Mouse (Mus musculus) midbrain, embryonic 16.5 days (tissue): ENCODE measurements around the gene Zfp704. TPM values are rescaled to one million over a fixed set of nuclear protein-coding genes. Genes with fewer than 3 reads are reported as not detected.
A peak's percentile ranks its signal among the peaks of the same experiment; 100 is the strongest.

Experiments
- ATAC-seq: fragments of 200-750 bp; cut with Nextera tagmentation; 2 replicates; pipeline ENCODE4 v1.8.0; 2017; ENCODE audit warnings: moderate TSS enrichment
- H3K27ac ChIP-seq: fragments of 300-500 bp; sonication (generic); 2 replicates; pipeline ENCODE4 v1.5.1; 2014; ENCODE audit warnings: mild to moderate bottlenecking, low read length, mixed read lengths
- H3K27me3 ChIP-seq: fragments of 300-500 bp; sonication (generic); 2 replicates; pipeline ENCODE4 v1.6.1; 2014; ENCODE audit warnings: low read depth, low read length, mixed read lengths; ENCODE audit not compliant: control insufficient read depth, insufficient read depth
- H3K36me3 ChIP-seq: fragments of 300-500 bp; sonication (generic); 2 replicates; pipeline ENCODE4 v1.6.1; 2014; ENCODE audit warnings: mild to moderate bottlenecking, low read length, moderate library complexity, mixed read lengths; ENCODE audit not compliant: control insufficient read depth, insufficient read depth
- H3K4me1 ChIP-seq: fragments of 300-500 bp; sonication (generic); 2 replicates; pipeline ENCODE4 v1.6.1; 2014; ENCODE audit warnings: mild to moderate bottlenecking, low read length, mixed read lengths; ENCODE audit not compliant: control insufficient read depth, insufficient read depth
- H3K4me2 ChIP-seq: fragments of 300-500 bp; sonication (generic); 2 replicates; pipeline ENCODE4 v1.6.1; 2014; ENCODE audit warnings: mild to moderate bottlenecking, low read length, mixed read lengths
- H3K4me3 ChIP-seq: fragments of 300-500 bp; sonication (generic); 2 replicates; pipeline ENCODE4 v1.5.1; 2014; ENCODE audit warnings: low read depth, mild to moderate bottlenecking, low read length, moderate library complexity, mixed read lengths
- H3K9ac ChIP-seq: fragments of 300-500 bp; sonication (generic); 2 replicates; pipeline ENCODE4 v1.6.1; 2014; ENCODE audit warnings: low read depth, low read length, mixed read lengths
- H3K9me3 ChIP-seq: fragments of 300-500 bp; sonication (generic); replicated peaks from 2 replicates; pipeline ENCODE4 v1.6.1; 2014; ENCODE audit warnings: mild to moderate bottlenecking, low read length, mixed read lengths; ENCODE audit not compliant: control insufficient read depth, poor library complexity, severe bottlenecking
- WGBS: fragments of 180-500 bp; shearing (Covaris S2); extraction: QIAGEN DNeasy Blood & Tissue Kit; methylation state at CpG from one replicate; pipeline ENCODE4 v1.1.7; 2014; 5-methylcytosine and 5-hydroxymethylcytosine counted together
- polyA plus RNA-seq: library from polyadenylated mRNA; unstranded; fragments of >200 nt; fragmentation: Nextera tagmentation; extraction: Ambion mirVana; gene quantifications from 2 replicates; pipeline ENCODE4 v1.2.1, GENCODE M21; 2015

Zfp704 gene
- polyA plus RNA-seq, 1 experiment from 2014 or later: 14.8 TPM

DNA sequence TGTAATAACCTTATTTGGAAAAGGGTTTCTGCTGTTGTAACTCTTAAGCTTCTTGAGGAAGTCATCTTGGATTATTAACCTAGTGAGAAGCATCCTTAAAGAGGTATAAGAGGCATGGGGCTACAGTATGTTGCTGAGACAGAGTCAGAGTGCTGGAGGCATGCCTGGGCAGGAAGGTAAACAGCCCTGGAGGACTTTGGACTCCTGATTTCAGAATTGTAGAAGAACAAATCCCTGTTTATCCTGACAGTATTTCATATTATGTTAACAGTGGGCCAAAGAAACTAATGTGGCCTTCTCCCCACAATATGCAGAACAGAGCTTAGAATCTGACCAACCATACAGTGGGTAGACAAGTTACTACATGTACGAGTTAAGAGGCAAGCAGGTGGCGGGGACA is 71.4 kb downstream of the Zfp704 start:
- WGBS: 92% methylated on average over 2 of the region's 2 CpGs
- no peak for ATAC-seq

DNA sequence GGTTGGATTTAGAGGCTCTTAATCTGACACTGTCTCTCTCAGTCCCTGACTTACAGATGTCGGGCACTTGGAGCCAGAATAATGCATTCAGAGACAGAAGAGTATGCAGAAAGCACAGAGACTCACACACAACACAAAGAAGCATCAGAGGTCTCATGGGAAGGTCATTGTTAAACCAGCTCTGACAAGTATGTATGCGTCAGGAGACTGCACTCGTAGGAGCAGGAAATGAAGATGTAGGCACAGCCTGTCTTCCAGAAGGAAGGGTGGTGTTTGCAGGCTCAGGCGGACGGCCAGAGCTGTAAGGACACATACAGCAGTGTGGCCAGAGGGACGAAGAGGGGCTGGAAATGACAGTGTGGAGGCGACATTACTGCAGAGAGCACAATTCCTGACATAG is 72.0 kb downstream of the Zfp704 start:
- Histone ChIP-seq H3K4me2 (no peak overlapping the region), H3K36me3 (no peaks in the 10 kb centered on the region), H3K27me3 (no peaks in the 10 kb centered on the region), H3K9me3 (no peaks in the 10 kb centered on the region; the same call in 1 of the 2 replicates), H3K4me3 (no peak overlapping the region), H3K27ac (no peak overlapping the region), H3K9ac (no peak overlapping the region), H3K4me1 (no peaks in the 10 kb centered on the region)
- 66% methylated on average over 7 of the region's 7 CpGs for WGBS
- no peak for ATAC-seq

More for the DNA sequence above, 71.4 kb downstream of the Zfp704 start:
- no peak overlapping the region for H3K4me2 ChIP-seq
- H3K9ac ChIP-seq: no peak overlapping the region
- H3K4me1 ChIP-seq: no peaks in the 10 kb centered on the region
- no peaks in the 10 kb centered on the region for H3K27me3 ChIP-seq
- no peak overlapping the region for H3K27ac ChIP-seq
- no peaks in the 10 kb centered on the region; the same call in 1 of the 2 replicates for H3K9me3 ChIP-seq
- no peaks in the 10 kb centered on the region for H3K36me3 ChIP-seq
- no peak overlapping the region for H3K4me3 ChIP-seq

DNA sequence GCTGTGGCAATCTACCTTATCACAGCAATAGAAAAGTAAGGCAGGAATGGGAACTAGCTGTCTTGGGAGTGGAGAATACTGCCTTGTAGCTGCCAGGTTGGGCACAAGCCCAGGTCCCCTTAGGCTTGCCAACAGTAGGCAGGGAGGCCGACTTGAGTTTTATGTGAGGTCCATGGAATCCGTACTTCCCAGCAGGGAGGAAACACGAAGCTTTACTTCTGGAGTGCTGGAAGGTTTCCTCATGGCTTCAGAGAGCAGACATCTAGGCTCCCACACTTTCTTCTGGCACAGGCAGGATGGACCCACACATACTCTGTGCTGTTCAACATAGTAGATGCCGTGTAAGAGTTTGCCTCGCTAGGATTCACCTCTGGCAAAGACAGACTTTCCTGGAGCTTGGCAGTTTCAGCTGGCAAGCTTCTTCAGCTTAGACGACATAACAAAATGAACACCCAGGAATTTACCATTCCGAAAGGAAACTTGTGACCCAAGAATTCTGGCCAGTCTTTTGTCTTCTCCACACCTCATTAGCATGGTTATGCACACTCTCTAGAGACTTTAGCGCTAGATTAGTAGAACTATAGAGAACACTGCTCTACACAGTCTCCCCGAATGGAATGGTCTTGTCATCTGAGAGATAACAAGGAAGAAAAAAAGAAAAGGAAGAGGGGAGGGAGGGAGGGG is 79.6 kb downstream of the Zfp704 start:
- Histone ChIP-seq H3K4me1 (no peaks in the 10 kb centered on the region), H3K9ac (no peak overlapping the region), H3K36me3 (no peaks in the 10 kb centered on the region), H3K27ac (no peak overlapping the region), H3K4me2 (no peak overlapping the region), H3K27me3 (no peaks in the 10 kb centered on the region), H3K4me3 (no peak overlapping the region), H3K9me3 (no peaks in the 10 kb centered on the region)
- WGBS: 61% methylated on average over 9 of the region's 9 CpGs
- ATAC-seq: no peak

DNA sequence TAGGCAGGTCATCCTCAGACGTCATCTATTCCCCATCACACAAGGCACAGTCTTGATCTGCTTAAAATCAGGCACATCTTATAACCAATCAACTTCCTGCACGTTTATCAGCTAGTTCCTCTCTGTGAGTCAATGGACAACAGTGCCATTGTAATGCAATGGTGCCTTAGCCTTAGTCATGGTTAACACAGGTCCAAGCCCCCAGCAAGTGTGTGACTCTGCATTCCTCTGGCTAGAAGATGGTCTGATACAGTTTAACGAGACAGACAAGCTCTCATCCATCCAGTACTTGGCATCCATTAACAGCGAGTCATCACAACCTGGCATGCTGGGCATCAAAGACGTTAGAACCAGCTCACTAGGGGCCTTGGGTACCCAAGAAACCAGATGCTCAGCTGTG is 85.5 kb downstream of the Zfp704 start:
- no peak overlapping the region for H3K9ac ChIP-seq
- peaks cover 24% of the 10 kb centered on the region for H3K4me1 ChIP-seq
- no peaks in the 10 kb centered on the region for H3K9me3 ChIP-seq
- no peak for ATAC-seq
- no peak overlapping the region for H3K27ac ChIP-seq
- H3K36me3 ChIP-seq: no peaks in the 10 kb centered on the region
- H3K4me3 ChIP-seq: no peak overlapping the region
- H3K27me3 ChIP-seq: no peaks in the 10 kb centered on the region
- 63% methylated on average over 5 of the region's 5 CpGs for WGBS
- no peak overlapping the region for H3K4me2 ChIP-seq

DNA sequence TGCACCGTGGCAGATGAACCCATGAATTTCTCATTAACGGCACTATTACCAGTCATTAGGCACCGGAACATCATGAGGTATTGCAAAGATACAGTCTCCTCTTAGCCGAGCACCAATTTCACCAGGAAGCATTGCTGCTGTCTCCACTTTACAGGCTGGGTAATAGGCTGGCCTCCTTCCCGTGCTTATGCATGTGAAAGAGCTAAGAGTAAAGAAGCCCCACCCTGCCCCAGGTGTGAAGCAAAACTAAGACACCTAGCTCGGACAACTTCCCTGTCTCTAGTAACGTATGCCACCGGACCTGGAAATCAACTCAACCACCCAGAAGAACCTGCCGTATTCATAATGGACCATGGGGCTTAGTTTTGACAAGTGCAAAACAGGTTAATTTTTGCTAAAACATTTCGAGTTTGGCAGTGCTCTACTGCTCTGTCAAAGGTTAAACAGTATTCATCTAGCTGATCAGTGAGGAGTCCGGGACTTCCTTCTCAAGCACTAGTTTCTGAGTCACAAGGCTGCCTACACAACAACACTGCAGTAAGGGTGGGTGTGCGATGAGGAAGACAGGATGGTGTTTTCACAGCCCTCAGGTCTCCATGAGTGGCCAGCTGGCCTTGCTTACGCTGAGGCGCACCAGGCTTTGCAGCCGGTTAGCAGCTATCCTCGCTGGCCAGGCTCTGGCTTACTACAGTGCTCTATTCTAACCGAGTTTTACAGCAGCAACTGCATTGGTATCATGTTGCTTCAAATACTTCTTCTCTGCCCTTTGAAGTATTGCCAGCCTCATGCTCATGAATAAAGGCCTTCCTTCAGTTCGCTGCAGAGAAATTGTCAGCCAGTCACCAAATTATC is 86.6 kb downstream of the Zfp704 start:
- ATAC-seq: peak; percentile 47; the same call in 1 of the 2 replicates
- H3K27ac ChIP-seq: peak overlapping the region; percentile 71
- H3K27me3 ChIP-seq: no peaks in the 10 kb centered on the region
- 62% methylated on average over 18 of the region's 18 CpGs for WGBS
- no peaks in the 10 kb centered on the region for H3K9me3 ChIP-seq
- no peak overlapping the region for H3K4me2 ChIP-seq
- no peaks in the 10 kb centered on the region for H3K36me3 ChIP-seq
- no peak overlapping the region for H3K9ac ChIP-seq
- H3K4me3 ChIP-seq: no peak overlapping the region
- peaks cover 26% of the 10 kb centered on the region for H3K4me1 ChIP-seq

DNA sequence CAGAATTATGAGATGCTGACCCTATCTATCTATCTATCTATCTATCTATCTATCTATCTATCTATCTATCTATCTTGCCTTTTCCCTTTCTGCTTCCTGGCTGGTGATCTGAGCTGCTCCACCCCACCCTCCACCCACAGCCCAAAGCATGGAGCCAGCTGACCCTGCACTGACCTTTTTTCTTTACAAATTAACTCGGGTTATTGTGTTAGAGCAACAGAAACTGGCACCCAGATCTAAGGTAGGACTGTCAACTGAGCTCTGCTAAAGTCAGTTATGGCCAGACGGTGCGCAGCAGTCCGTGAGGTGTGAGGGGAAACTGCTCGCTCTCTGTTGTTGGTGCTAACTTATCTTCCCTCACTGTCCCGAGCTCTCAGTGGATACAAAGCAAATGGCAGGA is 87.9 kb downstream of the Zfp704 start:
- WGBS: 65% methylated on average over 6 of the region's 6 CpGs
- H3K4me1 ChIP-seq: peaks cover 26% of the 10 kb centered on the region

DNA sequence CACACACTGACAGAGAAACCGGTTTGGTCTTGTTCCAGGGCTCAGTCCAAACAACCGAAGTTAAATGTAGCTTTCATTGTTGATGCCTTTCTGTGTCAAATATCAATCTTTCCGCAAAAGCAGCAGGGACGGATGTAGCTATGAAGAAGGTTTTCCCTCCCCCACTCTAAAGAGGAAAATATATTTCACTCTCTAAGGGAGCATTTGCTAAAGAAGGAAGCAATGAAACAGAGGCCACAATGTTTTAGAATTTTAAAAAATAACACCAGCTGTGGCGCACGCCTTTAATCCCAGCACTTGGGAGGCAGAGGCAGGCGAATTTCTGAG is 89.2 kb downstream of the Zfp704 start:
- peak overlapping the region; percentile 67 for H3K27ac ChIP-seq
- no peak overlapping the region; the same call in 1 of the 2 replicates for H3K4me2 ChIP-seq
- H3K36me3 ChIP-seq: no peaks in the 10 kb centered on the region
- ATAC-seq: no peak
- H3K27me3 ChIP-seq: no peaks in the 10 kb centered on the region
- H3K4me3 ChIP-seq: no peak overlapping the region
- whole genome bisulfite sequencing: 43% methylated on average over 7 of the region's 7 CpGs
- H3K9ac ChIP-seq: 0 out of 2 replicates have a peak overlapping the region, but pooled peaks have one; percentile 48
- no peaks in the 10 kb centered on the region for H3K9me3 ChIP-seq
- H3K4me1 ChIP-seq: peaks cover 26% of the 10 kb centered on the region

More for the DNA sequence above, 87.9 kb downstream of the Zfp704 start:
- Histone ChIP-seq H3K4me3 (no peak overlapping the region), H3K9ac (no peak overlapping the region), H3K4me2 (no peak overlapping the region), H3K9me3 (no peaks in the 10 kb centered on the region), H3K36me3 (no peaks in the 10 kb centered on the region), H3K27ac (no peak overlapping the region), H3K27me3 (no peaks in the 10 kb centered on the region)
- ATAC-seq: no peak

DNA sequence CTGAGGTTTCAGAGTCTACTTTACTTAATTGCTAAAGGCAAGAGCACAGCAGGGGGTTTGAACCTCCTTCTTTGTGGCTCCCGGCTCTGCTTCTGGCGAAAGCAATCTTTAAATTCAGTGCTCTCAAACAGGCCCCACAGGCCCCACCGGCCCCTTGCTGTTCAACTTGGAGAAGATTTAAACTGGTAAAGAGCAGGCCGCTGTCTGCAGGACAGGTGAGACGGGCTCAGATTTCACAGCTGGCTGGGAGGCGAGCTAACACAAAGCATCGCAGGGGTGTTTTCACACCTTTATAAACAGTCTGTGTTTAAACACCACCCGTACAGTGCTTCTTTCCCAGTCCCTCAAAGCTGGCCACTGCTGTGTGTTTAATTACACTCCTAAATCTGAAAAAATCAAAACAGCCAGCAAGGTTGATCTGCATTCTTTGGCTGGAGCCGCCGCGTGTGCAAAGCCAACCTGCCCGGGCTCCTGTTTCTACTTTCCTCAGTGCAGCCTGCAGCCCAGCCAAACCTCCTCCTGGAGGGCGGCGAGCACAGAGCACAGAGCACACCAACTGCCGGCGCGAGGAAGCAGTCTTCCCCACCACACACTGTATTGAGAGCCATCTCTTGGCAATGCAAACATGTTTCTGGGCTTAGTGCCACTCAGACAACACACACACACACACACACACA is 89.7 kb downstream of the Zfp704 start:
- peak overlapping the region; percentile 15; the same call in 1 of the 2 replicates for H3K4me2 ChIP-seq
- peak; percentile 90 for ATAC-seq
- 4% methylated on average over 17 of the region's 17 CpGs for WGBS
- H3K9me3 ChIP-seq: no peaks in the 10 kb centered on the region
- H3K4me3 ChIP-seq: no peak overlapping the region
- peak overlapping the region; percentile 67 for H3K27ac ChIP-seq
- peaks cover 26% of the 10 kb centered on the region for H3K4me1 ChIP-seq
- H3K9ac ChIP-seq: peak overlapping the region; percentile 48; the same call in 1 of the 2 replicates
- no peaks in the 10 kb centered on the region for H3K36me3 ChIP-seq
- H3K27me3 ChIP-seq: no peaks in the 10 kb centered on the region; the same call in 1 of the 2 replicates
